Mouse (Mus musculus): ENCODE measurements around the gene Stt3a.

GRCm38 (mm10) chr9:36794487-36794886 lies 27.0 kb upstream of the Stt3a start:
- TF ChIP-seq POLR2A (IDR thresholded peaks at IDR 0.05; ENCODE audit: extremely low read depth, insufficient read depth, low read length): no peak
- no peak for TF ChIP-seq CTCF (IDR thresholded peaks at IDR 0.05; ENCODE audit: low read depth, low read length)
